Comparison of ENCODE assay signal across 8 mouse cellular contexts in genomic region chr1:52270354-52270753, GRCm38 (mm10). TPM values are rescaled to one million over a fixed set of nuclear protein-coding genes. Genes with fewer than 3 reads are reported as not detected.
DNase-seq lines count a peak whose midpoint lies in the region; ATAC-seq and TF ChIP-seq lines count a peak whose summit lies in the region.
"Had no signal": no experiment of that assay in that cellular context is flagged by ENCODE, and none has a peak within 500 bp of the region (broad histone marks: within the 10 kb centered on the region; RNA-seq: fewer than 3 reads in every experiment).

No protein-coding gene starts in this region.

- no peak for ATAC-seq in liver, postnatal 0 days
- no peak for ATAC-seq in granulocyte monocyte progenitor cell, adult 5-6 weeks (replicated peaks; ENCODE audit: poor library complexity, severe bottlenecking)

- H3K9ac ChIP-seq in liver, postnatal 0 days (replicated peaks): no peak overlapping the region
- H3K9ac ChIP-seq: limb, embryonic 12.5 days had no signal

- TF ChIP-seq EP300 in liver, postnatal 0 days (IDR thresholded peaks at IDR 0.05; ENCODE audit: low read depth): no peak

- H3K9me3 ChIP-seq in limb, embryonic 10.5 days (replicated peaks): no peaks in the 10 kb centered on the region
- no peaks in the 10 kb centered on the region for H3K9me3 ChIP-seq in liver, postnatal 0 days (ENCODE audit: low read length)
- H3K9me3 ChIP-seq: limb, embryonic 12.5 days had no signal

- H3K4me3 ChIP-seq in cerebellum, adult 2 months (replicated peaks; ENCODE audit: insufficient read depth, low read depth, low read length): no peak overlapping the region
- H3K4me3 ChIP-seq in limb, embryonic 10.5 days: no peak overlapping the region
- no peak overlapping the region for H3K4me3 ChIP-seq in liver, postnatal 0 days (ENCODE audit: low read depth, low read length)
- H3K4me3 ChIP-seq: limb, embryonic 12.5 days had no signal

- peak overlapping the region; percentile 35 for H3K27ac ChIP-seq in cerebellum, adult 2 months (ENCODE audit: insufficient read depth, low read length)
- no peak overlapping the region for H3K27ac ChIP-seq in limb, embryonic 10.5 days
- no peak overlapping the region for H3K27ac ChIP-seq in liver, postnatal 0 days (ENCODE audit: low read depth)
- H3K27ac ChIP-seq: limb, embryonic 12.5 days had no signal

- no peak for TF ChIP-seq POLR2A in cerebellum, adult 2 months (IDR thresholded peaks at IDR 0.05; ENCODE audit: borderline replicate concordance, insufficient read depth, low read length)

- H3K27me3 ChIP-seq in cerebellum, adult 2 months (ENCODE audit: control insufficient read depth, insufficient read depth, low read length): no peaks in the 10 kb centered on the region
- no peaks in the 10 kb centered on the region for H3K27me3 ChIP-seq in limb, embryonic 10.5 days (ENCODE audit: low read depth, poor library complexity, severe bottlenecking)
- H3K27me3 ChIP-seq in liver, postnatal 0 days (ENCODE audit: insufficient read depth, low read length): no peaks in the 10 kb centered on the region
- H3K27me3 ChIP-seq: limb, embryonic 12.5 days had no signal

- TF ChIP-seq CTCF in cerebellum, adult 2 months (IDR thresholded peaks at IDR 0.05; ENCODE audit: borderline replicate concordance, insufficient read depth, low read depth, low read length): no peak
- TF ChIP-seq CTCF in liver, postnatal 0 days (IDR thresholded peaks at IDR 0.05; ENCODE audit: low read depth): no peak

- DNase-seq in urinary bladder, postnatal 14 days (ENCODE audit: low spot score): peak; percentile 17
- no peak for DNase-seq in urinary bladder, adult 18-20 months (ENCODE audit: low spot score in 2 of 2)
- DNase-seq in cerebellum, adult 2 months: peak; percentile 71 to 85
- peak; percentile 80 for DNase-seq in kidney, postnatal 14 days
- no peak for DNase-seq in limb, embryonic 10.5 days (ENCODE audit: low spot score)
- no peak for DNase-seq in liver, postnatal 0 days

- H3K4me2 ChIP-seq in liver, postnatal 0 days (ENCODE audit: low read depth, low read length): no peak overlapping the region
- H3K4me2 ChIP-seq: limb, embryonic 12.5 days had no signal

- 19% methylated on average over 9 of the region's 9 CpGs for WGBS in cerebellum, adult 2 months
- 90% methylated on average over 9 of the region's 9 CpGs for WGBS in limb, embryonic 10.5 days
- WGBS in liver, postnatal 0 days (ENCODE audit: insufficient replicate concordance): 74% methylated on average over 9 of the region's 9 CpGs

- H3K4me1 ChIP-seq in cerebellum, adult 2 months (ENCODE audit: control insufficient read depth, insufficient read depth, low read length): peaks cover 8% of the 10 kb centered on the region
- H3K4me1 ChIP-seq in limb, embryonic 10.5 days: no peaks in the 10 kb centered on the region
- H3K4me1 ChIP-seq in liver, postnatal 0 days (ENCODE audit: insufficient read depth): no peaks in the 10 kb centered on the region

- no peaks in the 10 kb centered on the region for H3K36me3 ChIP-seq in limb, embryonic 10.5 days
- no peaks in the 10 kb centered on the region for H3K36me3 ChIP-seq in liver, postnatal 0 days (replicated peaks; ENCODE audit: insufficient read depth, low read length)
- H3K36me3 ChIP-seq: limb, embryonic 12.5 days had no signal

RNA-seq across cellular contexts. Expression of gene Gls, which starts 37.3 kb away (rescaled TPM):
- polyA plus RNA-seq in cerebellum, adult 2 months (2012; rRNA removed): 234 and 248 TPM in 2 replicates
- 17.2 and 22.6 TPM in 2 replicates for polyA plus RNA-seq in limb, embryonic 10.5 days (2016; fragmentation: Nextera tagmentation; extraction: Ambion mirVana)
- polyA plus RNA-seq in liver, postnatal 0 days (2015; fragmentation: Nextera tagmentation; extraction: Ambion mirVana): 3.9 and 4.7 TPM in 2 replicates
- total RNA-seq in granulocyte monocyte progenitor cell, adult 5-6 weeks (2014; fragmentation: Nextera tagmentation): 103 and 136 TPM in 2 replicates
- 192 and 196 TPM in 2 replicates for total RNA-seq in granulocyte monocyte progenitor cell, adult 5-6 weeks (2017)

Comparison
In these comparisons a context has a peak if more than half of its experiments do, and no peak if none do; other contexts are left out.
1. DNase-seq: peak in urinary bladder, postnatal 14 days (single experiment), cerebellum, adult 2 months (2 of 2) and kidney, postnatal 14 days (single experiment); none in urinary bladder, adult 18-20 months (0 of 2), limb, embryonic 10.5 days (single experiment) and liver, postnatal 0 days (single experiment).